Mouse (Mus musculus) stomach, embryonic 15.5 days (tissue): ENCODE data around the gene Osbpl5. TPM values are rescaled to one million over a fixed set of nuclear protein-coding genes. Genes with fewer than 3 reads are reported as not detected.

Experiments used
- ATAC-seq: fragments of 200-750 bp; cut with Nextera tagmentation; 2 replicates; pipeline ENCODE4 v1.8.0; 2017; ENCODE audit warnings: low read depth, moderate number of reproducible peaks, moderate TSS enrichment; ENCODE audit not compliant: insufficient read depth, low FRiP score
- H3K27ac ChIP-seq: fragments of 300-500 bp; sonication (generic); 2 replicates; pipeline ENCODE4 v1.5.1; 2015; ENCODE audit warnings: mild to moderate bottlenecking, inconsistent platforms
- H3K27me3 ChIP-seq: fragments of 300-500 bp; sonication (generic); replicated peaks from 2 replicates; pipeline ENCODE4 v1.6.1; 2015; ENCODE audit warnings: inconsistent platforms
- H3K36me3 ChIP-seq: fragments of 300-500 bp; sonication (generic); 2 replicates; pipeline ENCODE4 v1.6.1; 2015; ENCODE audit warnings: inconsistent platforms
- H3K4me1 ChIP-seq: fragments of 300-500 bp; sonication (generic); 2 replicates; pipeline ENCODE4 v1.6.1; 2015; ENCODE audit warnings: inconsistent platforms
- H3K4me2 ChIP-seq: fragments of 300-500 bp; sonication (generic); 2 replicates; pipeline ENCODE4 v1.6.1; 2015; ENCODE audit warnings: mild to moderate bottlenecking, inconsistent platforms
- H3K4me3 ChIP-seq: fragments of 300-500 bp; sonication (generic); replicated peaks from 2 replicates; pipeline ENCODE4 v1.5.1; 2015; ENCODE audit warnings: inconsistent platforms
- H3K9ac ChIP-seq: fragments of 300-500 bp; sonication (generic); 2 replicates; pipeline ENCODE4 v1.6.1; 2015; ENCODE audit warnings: inconsistent platforms
- H3K9me3 ChIP-seq: fragments of 300-500 bp; sonication (generic); 2 replicates; pipeline ENCODE4 v1.6.1; 2016; ENCODE audit warnings: inconsistent platforms
- WGBS: fragments of 180-500 bp; shearing (Covaris S2); methylation state at CpG from one replicate; pipeline ENCODE4 v1.1.7; 2015; 5-methylcytosine and 5-hydroxymethylcytosine counted together
- polyA plus RNA-seq: library from polyadenylated mRNA; unstranded; fragments of >200 nt; fragmentation: Nextera tagmentation; extraction: Ambion mirVana; gene quantifications from 2 replicates; pipeline ENCODE4 v1.2.1, GENCODE M21; 2015

Gene Osbpl5
- 34.4 and 36.5 TPM in 2 replicates for polyA plus RNA-seq

DNA sequence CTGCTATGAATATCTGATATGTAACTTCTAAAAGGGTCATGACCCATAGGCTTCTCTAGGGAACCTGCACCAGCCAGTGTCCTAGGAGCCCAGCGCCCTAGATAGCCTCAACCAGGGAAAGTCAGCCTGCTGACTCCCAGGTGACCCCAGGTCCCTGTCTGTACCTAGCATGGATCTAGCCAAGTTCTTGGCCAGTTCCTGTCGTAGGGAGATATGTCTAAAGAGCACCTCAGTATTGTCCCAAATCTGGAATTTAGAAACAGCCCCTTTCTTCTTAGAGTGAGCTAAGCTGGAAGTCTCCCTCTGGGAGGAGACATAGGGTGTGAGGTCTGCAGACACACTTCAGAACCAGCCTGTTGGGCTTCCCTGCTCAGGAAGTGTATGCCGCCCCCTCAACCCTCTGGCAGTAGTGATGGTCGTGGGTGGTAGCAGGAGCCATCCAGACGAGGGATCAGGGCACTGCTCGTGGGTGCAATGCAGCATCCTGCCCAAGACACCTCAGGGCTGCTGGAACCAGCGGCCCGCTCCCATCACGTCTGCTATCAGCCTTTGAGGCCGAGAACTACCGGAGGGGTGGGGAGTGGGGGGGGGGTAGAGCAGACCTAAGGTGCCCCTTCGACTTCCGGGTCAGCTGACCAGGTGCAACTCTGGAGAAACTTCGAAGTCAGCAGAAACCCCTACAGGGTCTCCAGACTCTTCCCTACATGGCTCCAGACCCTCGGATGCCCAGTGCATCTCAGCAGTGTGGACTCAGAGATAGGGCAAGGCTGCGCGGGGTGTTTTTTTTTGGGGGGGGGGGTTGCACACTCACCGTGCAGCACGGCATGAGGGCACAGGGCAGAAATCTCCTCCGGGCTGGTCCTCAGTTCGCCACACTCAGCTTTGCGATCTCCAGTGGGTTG lies at the start of gene Osbpl5:
Gene Osbpl5 (minus strand): TSS at position 861 of the 902 bp plus-strand sequence.
- no peaks in the 10 kb centered on the region for H3K9me3 ChIP-seq
- peaks cover 10% of the 10 kb centered on the region; the same call in 1 of the 2 replicates for H3K4me1 ChIP-seq

DNA sequence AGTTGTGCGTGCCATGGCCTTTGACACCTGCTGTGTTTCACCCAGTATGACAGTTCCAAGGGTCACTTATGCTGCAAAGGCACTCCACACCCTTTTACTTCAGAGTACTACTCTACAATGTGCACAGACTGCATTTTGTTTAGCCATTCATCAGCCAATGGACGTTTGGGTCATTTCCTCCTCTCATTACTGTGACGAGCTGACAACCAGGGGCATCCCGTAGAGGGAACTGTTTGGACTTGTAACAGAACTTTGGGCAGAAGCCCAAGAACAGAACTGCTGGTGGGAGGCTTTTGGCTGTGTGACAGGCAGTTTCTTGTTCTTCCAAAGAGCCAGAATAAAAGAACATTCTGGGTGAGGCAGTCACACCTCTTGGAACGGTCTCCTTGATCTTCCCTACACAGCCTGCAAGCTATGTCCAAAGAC lies 48.4 kb upstream of the Osbpl5 start:
- peaks cover 22% of the 10 kb centered on the region for H3K36me3 ChIP-seq
- peak; percentile 33; the same call in 1 of the 2 replicates for ATAC-seq

More for the DNA sequence above, at the start of gene Osbpl5:
- Histone ChIP-seq H3K27ac (no peak within 1 kb of the TSS), H3K4me2 (peak within 1 kb of the TSS; percentile 94), H3K4me3 (peak within 1 kb of the TSS; percentile 44), H3K36me3 (no peaks in the 10 kb centered on the region), H3K9ac (no peak within 1 kb of the TSS), H3K27me3 (0 out of 2 replicates have a peak, but pooled peaks cover 4% of the 10 kb centered on the region)
- WGBS = 22% methylated on average over 22 of the region's 22 CpGs
- peak; percentile 1; the same call in 1 of the 2 replicates for ATAC-seq

DNA sequence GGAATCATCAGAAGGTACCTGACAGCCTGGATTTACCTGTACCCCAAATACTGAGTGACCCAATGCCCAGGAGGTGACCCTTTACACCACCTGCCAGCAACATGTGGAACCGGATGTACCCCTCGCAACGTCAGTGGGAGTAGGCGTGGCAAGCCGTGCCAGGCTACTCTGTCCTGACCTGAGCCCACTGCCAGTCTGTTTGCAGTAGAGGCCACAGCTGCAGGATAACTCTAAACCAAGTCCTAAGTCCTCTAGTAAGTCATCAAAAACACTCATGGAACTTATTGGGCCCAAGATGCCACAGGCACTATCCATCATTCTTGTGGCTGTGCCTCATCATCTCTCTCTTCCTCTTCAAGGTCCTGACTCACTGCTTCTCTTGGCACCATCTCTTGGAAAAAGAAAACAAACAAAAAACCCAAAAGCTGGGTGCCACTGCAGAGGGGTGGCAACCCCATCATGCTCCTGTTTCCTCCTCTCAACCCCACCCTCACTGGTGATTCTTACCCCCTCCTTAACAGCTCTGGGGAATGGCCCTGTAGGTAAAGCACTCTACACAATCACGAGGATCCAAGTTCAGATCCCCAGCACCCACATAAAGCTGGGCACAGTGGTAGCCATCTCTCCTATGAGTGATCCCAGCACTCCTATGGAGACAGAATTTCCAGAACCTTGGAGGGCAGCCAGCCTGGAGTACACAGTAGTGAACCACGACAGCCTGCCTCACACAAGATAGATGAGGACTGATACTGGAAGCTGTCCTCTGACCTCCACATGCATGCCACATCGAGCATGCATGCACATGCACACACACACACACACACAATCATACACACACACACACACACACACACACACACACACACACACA lies 44.6 kb upstream of the Osbpl5 start:
- WGBS = 77% methylated on average over 8 of the region's 8 CpGs
- H3K36me3 ChIP-seq = peaks cover 35% of the 10 kb centered on the region

More for the DNA sequence above, 48.4 kb upstream of the Osbpl5 start:
- Histone ChIP-seq H3K27me3 (no peaks in the 10 kb centered on the region), H3K27ac (peak overlapping the region; percentile 23; the same call in 1 of the 2 replicates), H3K4me2 (no peak overlapping the region), H3K4me1 (0 out of 2 replicates have a peak, but pooled peaks cover 12% of the 10 kb centered on the region), H3K4me3 (no peak overlapping the region), H3K9me3 (no peaks in the 10 kb centered on the region), H3K9ac (no peak overlapping the region)
- 31% methylated on average over 5 of the region's 5 CpGs for WGBS

DNA sequence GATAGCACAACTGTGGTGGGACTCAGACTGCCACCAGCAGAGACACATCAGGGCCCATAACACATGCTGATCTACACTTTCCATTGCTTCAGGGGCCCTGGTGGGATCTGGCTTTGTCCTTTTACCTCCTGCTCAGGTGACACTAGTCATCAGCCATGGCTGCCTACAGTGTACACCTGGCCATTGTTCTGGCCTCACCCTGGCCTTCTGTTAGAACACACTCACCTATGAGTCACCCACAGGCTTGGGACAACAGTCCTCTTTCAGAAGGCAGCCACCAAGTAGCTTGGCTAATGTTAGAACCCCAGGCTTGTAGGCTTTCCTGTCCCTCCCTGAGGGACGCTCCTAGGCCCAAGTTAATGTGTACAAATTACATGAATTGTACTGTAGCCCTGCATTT lies 44.0 kb upstream of the Osbpl5 start:
- 0 out of 2 replicates have a peak, but pooled peaks cover 10% of the 10 kb centered on the region for H3K4me1 ChIP-seq
- H3K4me2 ChIP-seq = no peak overlapping the region
- peak overlapping the region; percentile 48 for H3K27ac ChIP-seq
- peaks cover 40% of the 10 kb centered on the region for H3K36me3 ChIP-seq
- 65% methylated on average over 1 of the region's 1 CpGs for WGBS
- no peak overlapping the region for H3K4me3 ChIP-seq
- H3K9me3 ChIP-seq = no peaks in the 10 kb centered on the region
- no peak overlapping the region for H3K9ac ChIP-seq
- peak; percentile 68 for ATAC-seq
- no peaks in the 10 kb centered on the region for H3K27me3 ChIP-seq

More for the DNA sequence above, 44.6 kb upstream of the Osbpl5 start:
- Histone ChIP-seq H3K9me3 (no peaks in the 10 kb centered on the region), H3K4me1 (0 out of 2 replicates have a peak, but pooled peaks cover 12% of the 10 kb centered on the region), H3K4me3 (no peak overlapping the region), H3K27ac (peak overlapping the region; percentile 48), H3K4me2 (no peak overlapping the region), H3K9ac (no peak overlapping the region), H3K27me3 (no peaks in the 10 kb centered on the region)
- ATAC-seq = no peak

DNA sequence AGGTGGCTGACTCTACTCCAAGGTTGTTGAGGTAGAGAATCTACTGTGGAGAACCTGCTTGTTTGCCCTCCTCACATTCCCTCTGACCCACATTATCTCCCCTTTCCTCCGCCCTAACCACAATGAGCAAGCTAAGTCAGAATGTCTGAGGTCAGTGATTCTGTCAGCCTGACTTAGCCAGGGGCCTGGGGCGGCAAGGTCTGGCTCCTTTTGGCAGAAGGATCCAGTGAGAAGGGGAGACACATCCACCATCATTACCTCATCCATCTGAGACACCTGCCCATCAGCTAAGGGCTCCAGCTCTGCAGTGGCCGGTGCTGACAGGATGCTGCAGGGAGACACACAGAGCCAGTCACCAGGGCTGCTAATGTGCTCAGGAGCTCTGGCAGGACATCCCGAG lies 42.0 kb upstream of the Osbpl5 start:
- Histone ChIP-seq H3K9me3 (no peaks in the 10 kb centered on the region), H3K27ac (no peak overlapping the region), H3K36me3 (peaks cover 43% of the 10 kb centered on the region), H3K9ac (no peak overlapping the region), H3K27me3 (no peaks in the 10 kb centered on the region), H3K4me2 (no peak overlapping the region), H3K4me1 (no peaks in the 10 kb centered on the region), H3K4me3 (no peak overlapping the region)
- 83% methylated on average over 4 of the region's 4 CpGs for WGBS
- no peak for ATAC-seq

DNA sequence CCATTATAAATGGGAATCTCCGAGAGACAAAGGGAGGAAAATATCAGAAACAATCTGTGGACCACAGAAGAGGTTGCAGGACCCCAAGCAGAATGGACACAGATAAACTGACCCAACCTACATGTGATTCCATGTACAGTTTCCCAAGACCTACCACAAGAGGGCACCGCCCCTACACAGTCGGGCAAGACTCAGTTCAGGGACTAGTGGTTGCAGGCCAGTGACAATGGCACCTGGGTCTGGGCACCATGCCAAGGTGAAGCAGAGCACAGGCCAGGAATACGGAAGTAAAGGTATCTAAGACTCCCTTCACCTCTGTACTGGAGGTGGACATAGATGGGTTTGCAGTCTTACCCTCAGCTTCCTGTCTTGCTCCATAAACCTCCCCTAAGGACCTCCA lies 36.3 kb upstream of the Osbpl5 start:
- H3K36me3 ChIP-seq = peaks cover 20% of the 10 kb centered on the region
- no peaks in the 10 kb centered on the region for H3K27me3 ChIP-seq
- no peak overlapping the region for H3K9ac ChIP-seq
- H3K4me2 ChIP-seq = no peak overlapping the region
- H3K27ac ChIP-seq = no peak overlapping the region
- peak; percentile 84 for ATAC-seq
- H3K4me3 ChIP-seq = no peak overlapping the region
- H3K9me3 ChIP-seq = no peaks in the 10 kb centered on the region
- 59% methylated on average over 4 of the region's 4 CpGs for WGBS
- H3K4me1 ChIP-seq = no peaks in the 10 kb centered on the region

DNA sequence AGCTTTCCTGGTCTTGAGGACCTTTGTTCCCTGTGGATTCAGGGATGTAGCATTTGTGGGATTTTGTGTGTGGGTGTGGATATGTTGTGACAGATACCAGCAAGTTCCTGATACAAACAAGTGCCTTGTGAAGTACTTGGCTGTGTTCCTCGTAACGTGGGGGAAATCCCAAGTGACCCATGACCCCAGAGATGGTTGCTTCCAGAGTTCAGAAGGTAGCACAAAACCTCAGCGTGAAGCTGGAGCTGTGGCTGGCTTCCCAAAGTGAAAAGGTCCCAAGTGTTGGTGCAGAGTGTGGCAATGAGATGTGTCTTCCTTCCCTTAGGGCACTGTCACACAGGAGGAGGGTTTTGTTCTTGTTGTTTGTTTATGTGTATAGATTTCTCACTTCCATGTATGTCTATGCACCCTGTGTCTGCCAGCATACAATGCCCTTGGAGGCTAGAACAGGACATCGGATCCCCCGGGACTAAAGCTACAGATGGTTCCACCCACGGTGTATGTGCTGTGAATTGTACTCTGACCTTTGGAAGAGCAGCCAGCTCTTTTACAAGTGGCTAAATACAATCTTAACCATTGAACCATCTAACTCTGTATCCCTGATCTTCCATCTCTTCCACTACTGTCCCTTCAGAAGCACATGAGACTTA lies 35.7 kb upstream of the Osbpl5 start:
- 70% methylated on average over 6 of the region's 6 CpGs for WGBS
- no peak overlapping the region for H3K4me3 ChIP-seq
- ATAC-seq = no peak
- no peaks in the 10 kb centered on the region for H3K9me3 ChIP-seq
- H3K27me3 ChIP-seq = no peaks in the 10 kb centered on the region
- no peak overlapping the region for H3K9ac ChIP-seq
- no peak overlapping the region for H3K27ac ChIP-seq
- no peaks in the 10 kb centered on the region for H3K4me1 ChIP-seq
- no peak overlapping the region for H3K4me2 ChIP-seq
- H3K36me3 ChIP-seq = peaks cover 15% of the 10 kb centered on the region; the same call in 1 of the 2 replicates

DNA sequence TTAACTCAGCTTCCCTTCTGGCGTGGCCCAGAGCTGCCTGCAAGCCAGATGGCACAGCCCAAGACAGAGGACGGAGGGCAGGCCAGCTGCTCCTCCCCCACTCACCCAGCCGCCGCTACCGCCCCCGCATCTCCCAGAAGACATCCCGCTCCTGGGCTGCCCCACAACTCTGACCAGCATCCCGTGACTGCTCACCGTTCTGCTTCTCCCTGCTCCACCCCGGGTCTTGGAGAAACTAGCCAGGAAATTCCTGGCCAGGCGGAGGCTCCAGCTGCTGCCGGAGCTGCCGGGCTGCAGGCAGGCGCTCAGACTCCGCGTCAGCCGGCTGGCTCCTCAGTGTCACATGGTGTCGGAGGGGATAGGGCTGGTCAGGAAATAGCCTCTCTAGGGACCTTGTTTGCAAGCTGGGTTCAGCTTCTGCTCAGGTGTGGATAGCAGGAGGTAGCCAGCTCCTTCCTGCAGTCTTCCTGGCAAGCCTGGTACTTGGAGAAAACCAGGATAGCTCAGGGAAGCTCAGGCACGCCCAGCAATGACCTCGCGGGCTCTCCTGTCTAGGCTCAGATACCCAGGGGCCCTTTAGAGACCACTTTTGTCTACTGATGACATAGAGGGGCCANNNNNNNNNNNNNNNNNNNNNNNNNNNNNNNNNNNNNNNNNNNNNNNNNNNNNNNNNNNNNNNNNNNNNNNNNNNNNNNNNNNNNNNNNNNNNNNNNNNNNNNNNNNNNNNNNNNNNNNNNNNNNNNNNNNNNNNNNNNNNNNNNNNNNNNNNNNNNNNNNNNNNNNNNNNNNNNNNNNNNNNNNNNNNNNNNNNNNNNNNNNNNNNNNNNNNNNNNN lies 27.4 kb upstream of the Osbpl5 start, which contains the start of gene Mrgpre:
Gene Mrgpre (minus strand): TSS at position 505 of the 834 bp plus-strand sequence.
- Histone ChIP-seq H3K4me3 (peak within 1 kb of the TSS; percentile 43), H3K4me2 (peak within 1 kb of the TSS; percentile 74), H3K27me3 (no peaks in the 10 kb centered on the region), H3K9me3 (no peaks in the 10 kb centered on the region), H3K9ac (0 out of 2 replicates have a peak within 1 kb of the TSS, but pooled peaks have one; percentile 6), H3K4me1 (peaks cover 20% of the 10 kb centered on the region), H3K36me3 (no peaks in the 10 kb centered on the region), H3K27ac (peak within 1 kb of the TSS; percentile 72)
- 2% methylated on average over 21 of the region's 21 CpGs for WGBS
- ATAC-seq = peak; percentile 87

DNA sequence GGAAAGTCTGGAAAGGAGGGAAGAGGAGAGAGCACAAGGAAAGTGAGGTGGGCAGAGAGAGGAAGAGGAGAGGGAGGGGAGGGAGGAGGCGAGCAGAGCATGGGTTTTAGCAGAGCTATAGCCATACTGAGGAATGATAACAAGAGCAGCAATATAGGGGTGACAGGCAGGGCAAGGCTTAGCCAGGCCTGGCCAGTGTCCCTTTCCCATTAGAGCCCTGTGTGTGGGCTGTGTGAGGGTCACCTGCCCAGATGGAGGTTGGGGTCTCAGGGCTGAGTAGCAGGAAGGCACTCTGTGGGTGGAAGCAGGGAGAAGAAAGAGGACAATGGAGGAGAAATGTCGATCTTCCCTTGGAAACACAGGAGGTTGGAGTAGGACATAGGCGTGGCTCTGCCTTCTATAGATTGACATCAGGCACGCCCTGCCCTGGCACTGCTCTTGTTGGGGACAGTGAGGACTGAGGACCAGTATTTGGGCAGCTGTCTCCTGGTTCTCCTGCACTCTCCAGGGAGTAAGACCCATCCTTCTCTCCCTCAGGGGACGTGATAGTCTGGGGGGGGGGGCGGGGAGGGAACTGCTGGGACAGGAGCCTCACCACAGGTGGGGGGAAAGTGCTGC lies 26.7 kb upstream of the Osbpl5 start:
- H3K4me2 ChIP-seq = peak overlapping the region; percentile 74
- peak overlapping the region; percentile 72 for H3K27ac ChIP-seq
- WGBS = 20% methylated on average over 5 of the region's 6 CpGs
- no peaks in the 10 kb centered on the region for H3K36me3 ChIP-seq
- H3K9me3 ChIP-seq = no peaks in the 10 kb centered on the region
- peaks cover 20% of the 10 kb centered on the region for H3K4me1 ChIP-seq
- 0 out of 2 replicates have a peak overlapping the region, but pooled peaks have one; percentile 6 for H3K9ac ChIP-seq
- H3K27me3 ChIP-seq = no peaks in the 10 kb centered on the region
- ATAC-seq = peak; percentile 59
- peak overlapping the region; percentile 43 for H3K4me3 ChIP-seq

DNA sequence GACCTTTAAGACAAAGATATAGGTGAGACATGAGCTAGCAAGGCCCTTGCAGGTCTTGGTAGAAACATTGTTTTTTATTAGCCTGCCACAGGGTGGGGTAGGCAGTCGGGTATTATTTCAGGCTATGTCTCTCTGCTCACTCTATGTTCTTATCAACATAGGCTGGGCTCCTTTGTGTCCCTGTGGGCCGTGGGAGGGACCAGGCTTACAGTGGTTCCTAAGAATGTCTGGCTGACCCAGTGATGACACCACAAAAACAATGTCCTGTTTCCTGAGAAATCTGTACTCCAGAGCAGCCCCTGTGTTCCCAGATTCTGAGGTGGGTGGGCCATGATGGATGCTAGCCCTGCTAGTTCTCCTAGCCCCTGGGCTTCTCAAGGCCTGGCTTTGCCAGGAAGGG lies 20.6 kb upstream of the Osbpl5 start:
- Histone ChIP-seq H3K27ac (no peak overlapping the region), H3K9me3 (no peaks in the 10 kb centered on the region), H3K4me2 (no peak overlapping the region), H3K4me1 (no peaks in the 10 kb centered on the region), H3K4me3 (no peak overlapping the region), H3K27me3 (no peaks in the 10 kb centered on the region), H3K9ac (no peak overlapping the region), H3K36me3 (no peaks in the 10 kb centered on the region)
- ATAC-seq = no peak
- WGBS = 39% methylated on average over 2 of the region's 2 CpGs
